Mouse (Mus musculus) kidney, adult 9 months (tissue): ENCODE data around the gene Gpr180.

Experiments
- DNase-seq: peaks from one replicate; pipeline ENCODE4 v3.0.0; 2022

Gpr180 gene

DNA sequence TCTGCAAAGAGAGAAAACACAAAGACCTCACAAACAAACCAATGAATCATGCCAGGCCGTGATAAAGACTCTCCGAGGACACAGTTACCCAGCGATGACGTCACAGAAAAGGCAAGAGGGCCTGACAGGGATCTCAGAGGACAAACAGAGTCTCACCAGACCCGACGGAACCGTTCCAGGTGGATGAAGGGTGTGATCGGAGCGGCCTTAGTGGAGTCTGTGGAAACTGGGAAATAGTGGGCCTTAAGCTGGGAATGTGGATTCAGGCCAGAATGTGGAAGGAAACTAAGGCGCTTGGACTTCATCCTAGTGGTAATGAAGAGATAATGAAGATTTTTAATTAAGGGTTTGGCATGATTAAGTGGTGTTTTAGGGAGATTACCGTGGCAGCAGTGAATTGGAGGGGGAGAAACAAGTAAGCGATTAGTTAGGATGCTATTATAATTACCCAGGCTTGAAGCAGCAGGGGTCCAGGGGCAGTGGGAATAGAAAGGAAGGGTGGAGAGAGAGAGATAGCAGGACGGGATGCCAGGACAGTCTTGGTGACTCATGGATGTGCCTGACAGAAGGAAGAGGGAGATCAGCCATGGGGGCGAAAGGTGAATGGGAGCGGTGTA is 75.3 kb downstream of the Gpr180 start:
- no peak for DNase-seq
